Mouse (Mus musculus): ENCODE results near the gene Smg9.

DNA sequence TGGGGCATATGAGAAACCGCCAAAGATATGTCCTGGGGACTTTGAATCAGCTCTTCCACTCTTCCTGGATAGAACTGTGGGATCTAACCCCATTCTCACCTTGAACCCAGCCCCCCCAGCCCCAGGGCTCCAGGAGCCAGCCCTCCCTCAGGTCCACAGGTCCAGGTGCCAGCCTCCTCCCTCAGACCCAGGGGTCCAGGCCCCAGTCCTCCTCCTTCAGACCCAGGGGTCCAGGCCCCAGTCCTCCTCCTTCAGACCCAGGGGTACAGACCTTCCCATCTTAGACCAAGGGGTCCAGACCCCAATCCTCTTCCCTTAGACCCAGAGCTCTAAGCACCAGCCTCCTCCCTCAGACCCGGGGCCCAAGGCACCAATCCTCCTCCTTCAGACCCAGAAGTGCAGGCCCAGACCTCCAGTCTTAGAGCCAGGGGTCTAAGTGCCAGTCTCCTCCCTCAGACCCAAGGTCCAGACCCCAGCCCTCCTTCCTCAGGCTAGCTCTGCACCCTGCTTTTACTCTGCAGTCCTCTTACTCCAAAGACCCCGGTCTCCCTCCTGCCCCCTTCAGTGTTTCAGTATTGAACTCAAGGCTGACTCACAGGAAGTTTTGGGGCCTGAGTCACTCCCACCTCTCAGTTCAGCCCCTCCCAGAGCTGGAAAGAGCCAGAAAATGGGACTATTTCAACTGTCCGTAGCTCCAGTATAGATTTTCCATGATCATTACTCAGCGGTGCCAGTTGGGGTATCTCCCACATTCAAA lies 34.0 kb upstream of the Smg9 start:
- TF ChIP-seq POLR2A (IDR thresholded peaks at IDR 0.05; ENCODE audit: borderline replicate concordance, extremely low read depth, insufficient read depth, insufficient read length, poor library complexity, severe bottlenecking) (no peak), CTCF (IDR thresholded peaks at IDR 0.05; ENCODE audit: borderline replicate concordance, extremely low read depth, insufficient read depth, insufficient read length) (no peak)
